Mouse (Mus musculus): Measurements from ENCODE around the gene Nrxn2.
A peak's percentile ranks its signal among the peaks of the same experiment; 100 is the strongest.

The Nrxn2 gene

DNA sequence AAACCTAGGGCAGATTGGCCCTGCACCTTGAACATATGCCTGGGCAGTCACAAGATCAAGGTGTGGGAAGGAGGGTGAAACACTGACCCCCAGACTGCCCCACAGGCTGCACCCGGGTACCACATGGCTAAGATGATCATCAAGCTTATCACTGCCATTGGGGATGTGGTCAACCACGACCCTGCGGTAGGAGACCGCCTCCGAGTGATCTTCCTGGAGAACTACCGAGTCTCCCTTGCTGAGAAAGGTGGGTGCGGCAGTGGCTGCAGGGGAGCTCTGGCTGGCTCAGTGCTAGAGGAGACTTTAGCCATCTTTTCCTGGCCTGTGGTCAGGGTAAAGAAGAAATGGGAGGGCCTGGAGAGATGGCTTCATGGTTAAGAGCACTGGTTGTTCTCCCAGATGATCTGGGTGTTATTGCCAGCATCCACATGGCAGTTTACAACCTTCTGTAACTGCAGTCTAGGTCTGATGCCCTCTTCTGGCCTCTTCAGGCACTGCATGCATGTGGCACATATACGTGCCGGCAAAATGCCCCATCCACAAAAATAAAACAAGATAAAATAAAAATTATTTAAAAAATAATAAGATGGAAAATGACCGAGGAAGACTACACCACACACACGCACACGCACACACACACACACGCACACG is 25.7 kb upstream of the Nrxn2 start:
- peak; percentile 39 for DNase-seq (ENCODE audit: low read depth, low spot score)

DNA sequence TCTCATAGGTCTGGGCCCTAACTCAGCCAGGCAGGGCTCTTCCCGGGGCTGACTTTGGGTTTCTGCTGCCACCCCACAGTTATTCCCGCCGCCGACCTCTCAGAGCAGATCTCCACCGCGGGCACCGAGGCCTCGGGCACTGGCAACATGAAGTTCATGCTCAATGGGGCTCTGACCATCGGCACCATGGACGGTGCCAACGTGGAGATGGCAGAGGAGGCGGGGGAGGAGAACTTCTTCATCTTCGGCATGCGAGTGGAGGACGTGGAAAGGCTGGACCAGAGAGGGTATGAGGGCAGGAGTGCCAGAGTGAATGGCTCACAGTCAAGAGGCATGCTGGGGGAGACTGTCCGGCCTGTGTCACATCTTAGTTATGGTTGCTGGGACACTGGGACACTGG is 24.9 kb upstream of the Nrxn2 start:
- no peak for DNase-seq (ENCODE audit: low read depth, low spot score)

DNA sequence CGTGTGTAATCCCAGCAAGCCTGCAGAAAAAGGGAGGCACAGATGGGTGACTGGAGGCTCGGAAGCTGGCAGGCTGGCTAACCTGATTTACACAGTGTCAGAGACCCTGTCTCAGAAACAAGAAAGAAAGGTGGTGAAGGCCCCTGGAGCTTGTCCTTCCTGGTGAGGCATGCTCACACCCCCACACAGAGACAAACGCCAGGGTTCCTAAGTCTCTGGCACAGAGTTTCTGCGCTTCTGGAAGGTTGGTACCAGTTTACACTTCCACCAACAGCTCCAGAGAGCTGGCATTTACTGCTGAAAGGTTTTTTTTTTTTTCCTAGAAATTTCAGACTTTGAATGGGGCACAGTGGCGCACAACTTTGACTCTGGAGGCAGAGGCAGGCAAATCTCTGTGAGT is 22.3 kb upstream of the Nrxn2 start:
- no peak for DNase-seq (ENCODE audit: low read depth, low spot score)

DNA sequence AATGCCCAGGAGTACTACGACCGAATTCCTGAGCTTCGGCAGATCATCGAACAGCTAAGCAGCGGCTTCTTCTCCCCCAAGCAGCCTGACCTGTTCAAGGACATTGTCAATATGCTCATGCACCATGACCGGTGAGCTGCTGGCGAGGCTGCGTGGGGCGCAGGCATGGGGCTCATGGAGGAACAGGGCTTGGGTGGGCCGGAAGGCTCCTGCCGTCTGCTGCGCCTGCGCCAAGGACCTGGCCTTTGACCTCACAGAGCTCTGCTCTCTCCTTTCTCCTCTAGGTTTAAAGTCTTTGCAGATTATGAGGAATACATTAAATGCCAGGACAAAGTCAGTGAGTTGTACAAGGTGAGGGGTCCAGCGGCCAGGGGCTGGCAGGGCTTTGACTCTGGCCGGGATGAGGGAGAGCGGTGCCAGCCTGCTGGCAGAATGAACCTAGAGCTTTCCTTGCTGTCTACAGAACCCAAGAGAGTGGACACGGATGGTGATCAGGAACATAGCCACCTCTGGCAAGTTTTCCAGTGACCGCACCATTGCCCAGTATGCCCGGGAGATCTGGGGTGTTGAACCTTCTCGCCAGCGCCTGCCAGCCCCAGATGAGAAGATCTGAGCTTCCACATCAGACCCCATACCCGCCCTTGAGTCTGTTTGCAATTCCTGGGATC is 20.8 kb upstream of the Nrxn2 start:
- no peak for DNase-seq (ENCODE audit: low read depth, low spot score)

DNA sequence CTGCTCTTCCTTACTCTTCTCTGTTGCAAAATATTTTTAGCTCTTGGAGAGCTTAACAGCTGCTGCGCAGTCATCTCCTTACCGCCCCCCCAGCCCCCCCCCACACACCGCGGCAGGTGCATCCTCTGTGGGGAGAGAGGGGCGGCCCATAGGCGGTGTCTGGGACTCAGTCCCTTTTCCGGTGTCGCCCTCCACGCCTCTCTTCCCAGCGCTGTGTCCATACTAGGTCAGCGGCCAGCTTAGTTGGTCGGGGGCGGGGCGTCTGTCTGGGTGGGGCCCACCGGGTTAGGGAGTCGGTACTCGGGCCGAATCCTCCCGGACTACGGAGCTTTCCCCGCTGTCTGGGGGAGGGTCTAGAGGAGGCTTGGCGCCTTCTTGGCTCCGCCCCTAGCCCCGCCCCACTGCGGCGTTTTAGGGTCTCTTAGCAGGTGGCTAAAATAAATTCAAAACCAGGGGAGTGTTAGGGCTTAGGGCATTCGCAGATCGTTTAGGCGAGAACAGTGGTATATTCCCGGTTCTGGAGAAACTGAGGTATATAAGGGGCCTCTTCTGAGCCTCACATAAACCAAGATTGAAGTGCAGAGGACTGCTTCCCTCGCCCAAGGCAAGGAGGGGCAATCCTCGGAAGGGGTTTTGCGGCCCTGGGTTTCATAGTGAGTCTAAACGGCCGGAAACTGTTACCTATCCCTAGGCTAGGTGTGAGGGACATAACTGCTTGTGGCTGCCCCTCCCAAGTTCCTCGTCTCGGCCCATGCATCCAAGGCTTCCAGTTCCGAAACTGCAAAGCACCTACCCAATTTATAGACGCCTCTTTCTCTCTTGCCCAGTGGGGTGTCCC is 19.9 kb upstream of the Nrxn2 start:
- DNase-seq (ENCODE audit: low read depth, low spot score), result peak; percentile 87

DNA sequence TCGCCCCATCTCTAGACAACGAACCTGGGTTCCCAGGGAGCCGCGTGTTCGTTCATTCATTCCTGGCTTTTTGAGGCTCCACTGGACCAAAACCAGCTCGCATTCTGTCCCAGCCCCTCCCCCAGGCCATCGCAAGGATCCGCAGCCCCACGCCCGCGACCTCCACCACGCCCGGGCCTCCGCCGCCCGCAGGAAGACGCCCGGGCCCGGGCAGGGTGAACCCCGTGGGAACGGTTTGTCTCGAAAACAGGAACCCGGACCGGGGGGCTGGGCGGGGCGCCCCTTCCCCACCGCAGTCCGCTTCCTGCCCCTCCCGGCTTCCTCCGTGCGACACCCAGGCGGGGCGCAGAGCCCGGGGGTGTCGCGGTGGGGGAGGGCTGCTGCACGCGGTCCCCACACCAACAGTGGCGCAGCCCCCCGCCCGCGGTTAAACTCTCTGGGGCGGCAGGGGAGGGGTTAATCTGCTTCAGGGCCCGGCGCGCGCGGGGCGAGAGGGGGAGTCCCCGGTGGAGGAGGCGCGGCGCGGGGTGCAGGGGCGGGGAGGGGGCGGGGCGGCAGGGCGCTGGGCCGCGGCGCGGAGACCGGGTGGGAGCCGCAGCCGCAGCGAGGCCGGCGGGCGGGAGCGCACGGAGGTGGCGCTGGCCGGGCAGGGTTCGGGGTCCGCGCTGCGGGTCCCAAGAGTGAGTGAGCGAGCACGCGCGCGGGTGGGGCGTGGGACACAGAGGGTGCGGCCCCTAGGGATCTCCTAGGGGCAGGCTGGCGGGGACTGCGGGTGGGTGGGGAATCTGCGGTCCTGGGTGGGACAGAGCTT is 19.0 kb upstream of the Nrxn2 start, which contains the start of gene Rasgrp2:
Gene Rasgrp2, plus strand, starts transcription at position 56 of the 811 bp plus-strand sequence.
- DNase-seq (ENCODE audit: low read depth, low spot score), result peak; percentile 96

DNA sequence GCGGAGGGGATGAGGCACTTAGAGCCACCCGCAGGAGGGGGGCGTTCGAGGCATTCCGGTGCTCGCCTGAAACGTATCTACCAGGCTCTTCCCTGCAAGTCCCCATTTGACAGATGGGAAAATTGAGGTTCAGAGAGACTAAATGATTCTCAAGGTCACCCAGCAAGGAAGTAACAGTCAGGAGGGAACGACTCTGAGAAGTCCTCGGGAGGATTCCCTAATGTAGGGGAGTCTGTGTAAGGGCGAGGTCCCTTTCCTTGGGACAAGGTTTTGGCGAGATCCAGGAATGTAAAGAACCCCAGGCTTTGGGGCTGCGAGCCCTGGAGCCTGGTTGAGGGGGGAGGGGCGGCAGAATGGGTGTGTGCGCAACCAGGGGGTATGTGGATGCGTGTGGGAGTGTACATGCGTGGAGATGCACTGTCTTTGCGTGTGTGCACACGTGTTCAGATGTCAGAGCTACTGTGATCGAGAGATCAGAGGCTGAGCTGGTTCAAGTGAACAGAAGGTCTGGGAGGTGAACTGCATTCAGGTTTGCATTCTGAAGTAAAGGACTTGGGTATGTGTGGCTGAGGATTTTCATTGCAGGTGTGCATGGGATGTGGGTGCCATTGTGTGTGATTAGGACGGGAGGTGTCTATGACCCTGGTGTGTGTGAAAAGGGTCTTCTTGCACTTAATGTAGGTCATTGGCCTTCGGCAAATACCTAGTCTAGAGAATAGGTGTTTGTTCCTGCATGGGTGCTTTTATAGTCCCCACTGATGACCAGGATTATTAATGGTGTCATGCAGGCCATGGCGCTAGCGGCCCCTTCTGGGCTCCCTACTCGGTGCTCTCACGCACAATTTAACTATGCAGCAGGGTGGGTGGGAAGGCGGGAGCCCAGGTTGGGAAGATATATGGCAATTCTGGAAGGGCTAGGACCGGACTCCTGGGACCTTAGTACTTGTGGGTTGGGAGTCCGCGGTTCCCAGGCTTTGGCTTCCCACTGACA is 18.1 kb upstream of the Nrxn2 start:
- peak; percentile 87 for DNase-seq (ENCODE audit: low read depth, low spot score)

DNA sequence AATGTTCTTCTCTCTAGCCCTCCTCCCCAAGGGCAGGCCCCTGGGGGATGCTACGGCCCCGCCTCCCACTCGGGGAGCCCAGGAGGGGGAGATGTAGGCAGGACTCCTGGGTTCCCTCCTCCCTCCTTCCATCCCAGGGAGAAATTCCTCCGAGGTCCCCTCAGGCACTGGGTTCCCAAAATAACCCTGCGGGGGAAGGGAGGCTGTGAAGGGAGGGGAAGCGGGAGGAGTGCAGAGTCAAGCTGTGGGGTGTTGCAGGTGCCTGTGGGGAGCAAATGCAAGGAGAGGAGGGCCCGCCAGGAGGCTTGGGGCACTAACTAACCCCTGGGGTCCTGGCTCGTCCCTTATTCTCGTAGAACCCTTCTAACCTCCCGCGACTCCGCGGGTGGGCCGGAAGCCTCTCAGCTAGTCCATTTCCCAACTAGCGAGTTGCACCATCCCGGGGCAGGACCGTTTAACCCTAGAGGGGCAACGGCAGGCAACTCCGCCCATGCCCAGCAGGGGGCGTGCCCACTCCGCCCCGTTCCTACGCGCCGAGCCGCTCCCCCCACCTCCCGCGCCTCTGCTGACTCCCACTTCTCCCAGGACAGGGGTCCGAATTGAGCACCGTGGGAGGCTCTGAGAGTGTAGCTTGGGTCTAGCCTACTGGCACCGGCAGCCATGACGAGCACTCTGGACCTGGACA is 17.3 kb upstream of the Nrxn2 start:
- peak; percentile 81 for DNase-seq (ENCODE audit: low read depth, low spot score)

DNA sequence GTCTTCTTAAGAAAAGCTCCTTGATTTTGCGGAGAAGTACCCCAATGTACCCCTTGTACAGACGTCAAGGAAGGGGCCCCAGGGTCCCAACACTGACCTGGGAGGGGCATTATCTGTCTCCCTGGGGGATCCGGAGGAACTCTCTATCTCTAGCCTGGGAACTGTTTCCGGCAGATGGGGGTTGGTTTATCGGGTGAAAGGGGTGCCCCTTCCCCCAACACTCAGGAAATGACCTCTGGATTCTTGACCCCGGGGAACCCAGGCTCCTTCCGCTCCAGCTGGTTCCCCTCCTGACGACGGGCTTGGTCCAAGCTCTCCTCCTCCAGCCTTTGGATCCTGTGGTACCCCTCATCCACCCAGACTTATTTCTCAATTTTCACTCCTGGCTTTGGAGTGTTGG is 16.6 kb upstream of the Nrxn2 start:
- no peak for DNase-seq (ENCODE audit: low read depth, low spot score)

DNA sequence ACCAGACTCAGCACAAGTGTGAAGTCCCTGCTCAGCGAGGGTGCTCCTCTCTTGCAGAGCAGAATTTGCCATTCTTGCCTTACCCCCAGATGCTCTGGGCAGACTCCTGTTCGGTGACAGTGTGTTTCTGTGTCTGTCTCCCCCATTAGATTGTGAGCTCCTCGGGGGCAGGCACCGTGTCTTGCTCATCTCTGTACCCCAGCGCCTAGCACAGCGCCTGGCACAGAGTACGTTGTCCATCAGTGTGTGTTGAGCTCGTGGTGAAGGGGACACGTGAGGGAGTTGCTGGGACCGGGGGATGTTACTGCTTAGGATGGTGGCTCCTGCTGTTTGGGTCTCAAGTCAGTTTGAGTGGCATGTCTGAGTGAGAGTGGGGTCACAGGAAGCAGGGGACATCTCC is 14.7 kb upstream of the Nrxn2 start:
- no peak for DNase-seq (ENCODE audit: low read depth, low spot score)

DNA sequence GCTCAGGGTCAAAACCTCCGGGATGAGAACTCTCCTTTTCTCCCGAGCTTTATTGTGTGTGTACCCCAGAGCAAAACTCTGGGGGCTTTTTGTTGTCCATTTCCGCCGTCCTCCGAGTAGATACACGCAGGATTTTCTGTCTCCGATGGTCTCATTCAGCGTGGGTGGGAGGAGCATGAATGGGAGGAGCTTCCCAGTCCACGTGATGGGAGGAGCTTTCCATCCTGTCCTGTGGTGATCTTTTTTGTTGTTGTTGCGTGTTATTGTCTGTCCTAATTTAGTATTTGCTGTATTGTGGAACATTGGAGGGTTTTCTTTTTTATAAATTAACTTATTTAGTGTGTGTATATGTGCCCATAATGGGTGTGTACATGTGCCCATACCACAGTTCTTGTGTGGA is 13.1 kb upstream of the Nrxn2 start:
- no peak for DNase-seq (ENCODE audit: low read depth, low spot score)

DNA sequence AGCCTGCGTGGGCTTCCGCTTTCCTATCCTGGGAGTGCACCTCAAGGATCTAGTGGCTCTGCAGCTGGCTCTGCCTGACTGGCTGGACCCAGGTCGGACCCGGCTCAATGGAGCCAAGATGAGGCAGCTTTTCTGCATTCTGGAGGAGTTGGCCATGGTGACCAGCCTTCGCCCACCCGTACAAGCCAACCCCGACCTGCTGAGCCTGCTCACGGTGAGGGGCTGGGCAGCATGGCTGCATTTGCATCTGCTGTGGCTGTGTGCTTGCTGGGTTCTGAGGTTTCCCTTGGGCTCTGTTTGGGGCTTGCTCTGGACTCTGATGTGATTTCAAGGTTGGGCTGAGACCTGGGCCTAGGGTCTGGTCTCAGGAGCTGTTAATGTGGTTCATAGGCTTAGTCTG is 11.4 kb upstream of the Nrxn2 start:
- DNase-seq (ENCODE audit: low read depth, low spot score), result no peak

DNA sequence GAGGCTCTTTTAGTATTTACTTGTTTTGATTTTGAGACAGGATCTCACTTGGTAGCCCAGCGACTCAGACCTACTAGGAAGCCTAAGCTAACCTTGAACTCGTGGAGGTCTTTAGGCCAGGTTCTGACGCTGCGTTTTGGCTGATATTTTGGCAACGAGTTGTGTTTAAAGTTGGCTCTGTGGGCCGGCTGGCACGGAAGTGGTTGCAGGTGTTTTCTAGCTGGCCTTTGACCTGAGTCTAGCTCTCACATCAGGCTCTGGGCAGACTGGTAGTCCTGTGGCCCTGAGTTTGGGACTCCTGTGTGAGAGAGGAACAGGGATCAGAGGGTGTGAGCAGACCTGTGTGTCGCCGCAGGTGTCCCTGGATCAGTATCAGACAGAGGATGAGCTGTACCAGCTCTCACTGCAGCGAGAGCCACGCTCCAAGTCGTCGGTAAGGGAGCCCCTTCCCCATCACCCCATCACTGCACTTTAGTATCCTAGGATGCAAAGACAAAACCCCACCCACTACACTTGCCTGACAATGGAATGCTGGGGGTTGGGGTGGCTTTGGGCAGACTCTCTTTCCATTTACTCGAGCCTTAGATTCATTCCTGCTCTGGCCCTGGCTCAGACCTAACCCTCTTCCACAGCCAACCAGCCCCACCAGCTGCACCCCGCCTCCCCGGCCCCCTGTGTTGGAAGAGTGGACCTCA is 10.6 kb upstream of the Nrxn2 start:
- no peak for DNase-seq (ENCODE audit: low read depth, low spot score)

DNA sequence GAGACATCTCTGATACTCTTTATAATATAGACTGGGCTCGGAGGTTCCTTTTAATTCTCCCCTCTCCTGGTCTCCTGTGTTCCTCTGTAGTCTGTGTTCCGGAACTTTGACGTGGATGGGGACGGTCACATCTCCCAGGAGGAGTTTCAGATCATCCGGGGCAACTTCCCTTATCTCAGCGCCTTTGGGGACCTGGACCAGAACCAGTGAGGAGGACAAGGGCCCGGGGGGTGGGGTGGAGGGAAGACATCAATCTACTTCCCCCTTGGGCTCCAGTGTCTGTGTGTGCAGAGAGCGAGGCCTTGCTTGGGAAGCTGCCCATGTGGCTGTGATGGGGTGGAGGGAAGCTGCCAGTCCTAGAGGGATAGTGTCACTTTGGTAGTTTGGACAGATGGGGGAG is 9.8 kb upstream of the Nrxn2 start:
- DNase-seq (ENCODE audit: low read depth, low spot score), result no peak

DNA sequence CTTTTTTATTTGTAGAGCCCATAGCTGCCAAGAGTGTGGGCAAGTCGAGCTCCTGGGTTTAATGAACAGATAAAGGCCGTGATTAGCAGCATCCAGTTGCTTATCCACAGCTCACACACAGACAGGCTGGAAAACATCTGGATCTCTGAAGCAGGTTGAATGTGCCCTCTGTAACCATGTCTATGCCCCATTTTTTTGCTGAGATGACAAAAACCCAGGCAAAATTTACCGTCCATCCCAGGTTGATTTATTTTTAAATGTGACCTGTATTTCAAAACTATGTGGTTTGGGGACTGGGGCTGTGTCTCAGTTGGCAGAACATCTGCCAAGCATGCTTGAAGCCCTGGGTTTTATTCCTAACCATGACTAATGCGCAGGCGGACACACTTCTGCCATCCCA is 9.4 kb upstream of the Nrxn2 start:
- no peak for DNase-seq (ENCODE audit: low read depth, low spot score)

DNA sequence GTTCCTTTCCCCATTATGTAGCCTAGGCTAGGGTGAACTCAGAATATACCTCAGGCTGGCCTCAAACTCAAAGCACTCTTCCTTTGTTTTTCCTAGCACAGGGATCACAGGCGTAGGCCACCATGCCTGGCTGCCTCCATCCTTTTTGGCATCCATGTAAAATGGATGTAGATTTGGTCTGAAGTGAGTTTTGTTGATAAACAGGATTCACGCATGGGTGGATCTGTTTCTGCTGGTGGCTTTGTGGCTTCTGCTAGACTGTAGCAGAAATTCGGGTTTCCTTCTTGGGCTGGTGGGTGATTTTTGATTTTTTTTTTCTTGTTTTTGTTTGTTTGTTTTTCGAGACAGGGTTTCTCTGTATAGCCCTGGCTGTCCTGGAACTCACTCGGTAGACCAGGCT is 8.6 kb upstream of the Nrxn2 start:
- DNase-seq (ENCODE audit: low read depth, low spot score), result no peak

DNA sequence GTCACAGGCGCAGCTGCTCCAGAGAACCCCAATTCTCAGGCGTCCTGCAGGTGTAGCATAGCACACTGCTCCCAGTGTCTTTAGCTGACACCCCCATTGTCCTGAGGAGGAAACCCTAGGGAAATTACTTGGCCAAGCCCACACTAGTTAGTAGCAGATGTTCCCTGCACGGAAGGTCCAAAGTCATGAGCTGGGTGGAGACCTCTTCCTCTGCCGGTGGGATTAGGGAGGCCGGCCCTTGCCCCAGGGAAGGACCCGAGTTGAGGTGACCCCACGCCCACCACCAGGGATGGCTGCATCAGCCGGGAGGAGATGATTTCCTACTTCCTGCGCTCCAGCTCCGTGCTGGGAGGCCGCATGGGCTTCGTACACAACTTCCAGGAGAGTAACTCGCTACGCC is 5.7 kb upstream of the Nrxn2 start:
- no peak for DNase-seq (ENCODE audit: low read depth, low spot score)

DNA sequence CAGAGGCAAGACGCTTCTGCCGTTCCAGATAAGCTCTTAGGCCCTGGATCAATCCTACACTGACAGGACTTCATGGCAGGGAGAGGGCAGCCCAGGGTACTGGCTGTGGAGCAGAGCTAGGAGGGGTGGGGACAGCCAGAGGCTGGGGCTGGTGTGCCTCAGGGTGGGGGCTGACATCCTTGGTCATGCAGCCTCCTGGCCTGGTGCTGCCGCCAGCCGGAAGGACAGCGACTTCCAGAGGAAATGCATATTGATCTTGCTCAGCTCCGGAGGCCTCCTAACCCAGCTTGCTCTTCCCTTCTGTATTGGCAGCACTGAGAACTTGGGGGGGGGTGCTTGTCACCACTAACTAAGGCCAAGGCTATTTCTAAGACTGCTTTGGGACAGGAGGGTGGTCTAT is 3.1 kb upstream of the Nrxn2 start:
- no peak for DNase-seq (ENCODE audit: low read depth, low spot score)

DNA sequence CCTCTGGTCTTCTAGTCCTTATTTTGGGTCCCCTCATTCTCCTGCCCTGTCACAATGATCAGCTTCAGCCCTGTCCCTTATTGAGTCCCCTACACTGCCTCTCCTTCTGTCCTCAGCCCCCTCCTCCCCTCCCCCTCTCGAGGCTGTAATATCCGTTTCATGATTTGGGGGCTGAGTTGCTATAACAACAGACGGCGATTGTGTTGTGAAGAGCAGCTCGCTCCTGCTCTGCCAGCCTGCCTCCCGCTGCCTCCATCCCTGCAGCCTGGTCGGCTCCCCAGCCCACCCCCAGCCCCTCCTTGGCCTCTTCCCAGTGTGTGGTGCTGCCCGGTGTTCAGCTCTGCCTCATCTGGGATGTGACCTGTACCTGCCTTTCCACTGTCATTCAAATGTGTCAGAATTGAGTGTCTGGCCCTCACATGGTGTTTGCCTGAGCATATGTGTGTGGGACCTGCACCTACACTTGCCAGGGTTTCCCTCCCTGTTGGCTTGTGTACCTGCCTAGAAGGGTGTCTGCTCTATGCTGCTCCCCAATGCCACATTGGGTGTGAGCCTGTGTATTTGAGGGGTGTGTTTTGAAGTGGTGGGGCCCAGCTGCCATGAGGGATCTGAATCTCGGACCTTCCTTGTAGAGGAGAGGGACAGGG is 2.3 kb upstream of the Nrxn2 start:
- no peak for DNase-seq (ENCODE audit: low read depth, low spot score)
